Mouse (Mus musculus) stomach, embryonic 15.5 days (tissue): ENCODE measurements around the gene Myt1. TPM values are rescaled to one million over a fixed set of nuclear protein-coding genes. Genes with fewer than 3 reads are reported as not detected.

Source experiments
- ATAC-seq: fragments of 200-750 bp; cut with Nextera tagmentation; 2 replicates; pipeline ENCODE4 v1.8.0; 2017; ENCODE audit warnings: low read depth, moderate number of reproducible peaks, moderate TSS enrichment; ENCODE audit not compliant: insufficient read depth, low FRiP score
- H3K27ac ChIP-seq: fragments of 300-500 bp; sonication (generic); 2 replicates; pipeline ENCODE4 v1.5.1; 2015; ENCODE audit warnings: mild to moderate bottlenecking, inconsistent platforms
- H3K27me3 ChIP-seq: fragments of 300-500 bp; sonication (generic); replicated peaks from 2 replicates; pipeline ENCODE4 v1.6.1; 2015; ENCODE audit warnings: inconsistent platforms
- H3K36me3 ChIP-seq: fragments of 300-500 bp; sonication (generic); 2 replicates; pipeline ENCODE4 v1.6.1; 2015; ENCODE audit warnings: inconsistent platforms
- H3K4me1 ChIP-seq: fragments of 300-500 bp; sonication (generic); 2 replicates; pipeline ENCODE4 v1.6.1; 2015; ENCODE audit warnings: inconsistent platforms
- H3K4me2 ChIP-seq: fragments of 300-500 bp; sonication (generic); 2 replicates; pipeline ENCODE4 v1.6.1; 2015; ENCODE audit warnings: mild to moderate bottlenecking, inconsistent platforms
- H3K4me3 ChIP-seq: fragments of 300-500 bp; sonication (generic); replicated peaks from 2 replicates; pipeline ENCODE4 v1.5.1; 2015; ENCODE audit warnings: inconsistent platforms
- H3K9ac ChIP-seq: fragments of 300-500 bp; sonication (generic); 2 replicates; pipeline ENCODE4 v1.6.1; 2015; ENCODE audit warnings: inconsistent platforms
- H3K9me3 ChIP-seq: fragments of 300-500 bp; sonication (generic); 2 replicates; pipeline ENCODE4 v1.6.1; 2016; ENCODE audit warnings: inconsistent platforms
- WGBS: fragments of 180-500 bp; shearing (Covaris S2); methylation state at CpG from one replicate; pipeline ENCODE4 v1.1.7; 2015; 5-methylcytosine and 5-hydroxymethylcytosine counted together
- polyA plus RNA-seq: library from polyadenylated mRNA; unstranded; fragments of >200 nt; fragmentation: Nextera tagmentation; extraction: Ambion mirVana; gene quantifications from 2 replicates; pipeline ENCODE4 v1.2.1, GENCODE M21; 2015

Gene Myt1
- polyA plus RNA-seq, 1 experiment from 2014 or later, result 2.4 TPM

DNA sequence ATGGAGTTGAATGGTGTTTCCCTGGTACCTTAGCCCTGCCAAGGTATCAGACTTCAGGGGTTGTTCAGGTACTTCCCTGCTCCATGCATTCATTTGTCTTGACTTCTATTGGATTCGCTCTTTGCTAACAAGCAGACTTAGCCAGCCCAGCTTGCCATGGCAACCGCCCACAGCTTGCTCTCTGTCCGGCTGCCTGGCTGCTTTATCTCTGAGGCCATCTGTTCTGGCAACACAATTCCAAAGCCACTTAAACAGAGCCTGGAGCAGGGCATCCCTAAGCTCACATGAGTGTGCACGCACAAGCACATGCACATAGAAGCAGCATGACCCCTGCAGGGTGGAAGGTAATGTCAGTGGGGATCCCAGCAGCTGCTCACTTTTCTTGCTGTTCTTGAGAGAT is 4.1 kb upstream of the Myt1 start:
- Histone ChIP-seq H3K36me3 (no peaks in the 10 kb centered on the region), H3K9ac (no peak overlapping the region), H3K27me3 (no peaks in the 10 kb centered on the region), H3K4me1 (no peaks in the 10 kb centered on the region), H3K4me2 (no peak overlapping the region), H3K4me3 (no peak overlapping the region), H3K27ac (peak overlapping the region; percentile 0; the same call in 1 of the 2 replicates), H3K9me3 (no peaks in the 10 kb centered on the region)
- no peak for ATAC-seq
- 37% methylated on average over 4 of the region's 4 CpGs for WGBS

DNA sequence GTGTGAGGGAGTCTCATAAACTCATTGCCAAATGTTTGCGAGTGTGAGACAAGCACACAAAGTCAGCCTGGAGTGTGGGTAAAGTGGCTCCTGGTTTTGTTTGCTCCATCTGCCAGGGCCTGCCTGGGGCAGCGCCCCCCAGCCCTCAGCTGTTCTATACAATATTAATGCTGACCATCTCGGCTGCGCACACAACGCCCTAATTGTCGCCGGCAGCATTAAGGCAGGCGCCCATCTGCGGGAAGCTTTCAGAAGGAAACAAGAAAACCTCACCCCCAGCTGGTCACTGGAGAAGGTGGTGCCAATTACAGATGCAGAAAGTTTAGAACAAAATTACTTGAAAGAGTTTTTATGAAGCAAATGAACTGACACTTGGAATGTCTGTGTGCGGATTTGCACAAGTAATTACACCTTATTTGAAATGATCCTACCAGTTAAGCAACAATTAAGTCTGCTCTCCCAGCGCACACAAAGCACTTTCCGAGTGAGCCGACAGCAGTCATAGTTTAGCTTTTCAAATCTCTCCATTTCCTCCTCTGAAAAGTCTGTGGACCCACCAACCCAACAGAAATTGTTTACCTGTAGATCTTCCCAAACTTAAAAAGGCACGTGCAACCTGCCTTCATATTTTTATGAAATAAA is 875 bp downstream of the Myt1 start:
- ATAC-seq, result no peak
- Histone ChIP-seq H3K9me3 (no peaks in the 10 kb centered on the region), H3K9ac (no peak overlapping the region), H3K36me3 (no peaks in the 10 kb centered on the region), H3K27ac (no peak overlapping the region), H3K4me1 (no peaks in the 10 kb centered on the region), H3K27me3 (no peaks in the 10 kb centered on the region), H3K4me3 (no peak overlapping the region), H3K4me2 (no peak overlapping the region)
- 36% methylated on average over 14 of the region's 14 CpGs for WGBS

DNA sequence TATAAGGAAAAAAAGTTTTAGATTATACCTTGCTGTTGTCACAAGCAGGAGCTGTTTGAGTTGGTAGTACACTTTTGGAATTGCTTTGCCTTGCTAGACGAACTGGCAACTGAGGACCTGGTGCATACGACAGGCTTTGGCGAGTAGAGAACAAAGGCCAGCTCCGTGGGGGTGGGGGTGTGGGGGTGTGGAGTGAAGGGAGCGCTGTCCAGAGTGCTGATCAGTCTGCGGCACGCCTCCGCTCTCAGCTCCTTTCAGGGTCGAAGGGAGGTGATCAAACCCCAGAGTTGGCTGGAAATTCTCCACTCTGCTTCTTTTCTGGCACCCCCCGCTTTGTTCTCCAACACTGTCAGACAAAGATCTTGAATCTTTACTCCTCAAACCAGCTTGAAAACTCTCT is 1.5 kb downstream of the Myt1 start:
- no peak overlapping the region for H3K27ac ChIP-seq
- 2% methylated on average over 10 of the region's 10 CpGs for WGBS
- no peak overlapping the region for H3K4me2 ChIP-seq
- H3K4me1 ChIP-seq, result no peaks in the 10 kb centered on the region
- H3K4me3 ChIP-seq, result no peak overlapping the region
- H3K9me3 ChIP-seq, result no peaks in the 10 kb centered on the region
- H3K9ac ChIP-seq, result no peak overlapping the region
- H3K36me3 ChIP-seq, result no peaks in the 10 kb centered on the region
- ATAC-seq, result no peak
- no peaks in the 10 kb centered on the region for H3K27me3 ChIP-seq

DNA sequence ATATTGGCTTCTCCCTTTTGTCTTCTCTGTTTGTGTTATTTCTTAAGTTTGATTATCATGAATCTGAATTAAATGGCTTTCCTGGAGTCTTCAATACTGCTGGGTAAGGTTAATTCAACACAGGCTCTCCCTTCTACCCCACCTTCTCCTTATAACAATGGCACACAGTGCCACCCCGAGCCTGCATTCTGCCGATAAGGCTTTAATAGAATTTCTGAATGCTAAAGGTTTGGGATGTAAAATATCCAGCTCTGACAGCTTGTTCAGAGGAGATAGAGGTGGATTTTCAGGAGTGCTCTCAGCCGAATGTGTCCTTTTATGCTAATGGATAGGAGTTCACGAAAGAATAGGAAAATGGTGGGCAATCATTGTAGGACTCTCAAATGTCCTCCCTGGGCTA is 2.1 kb downstream of the Myt1 start:
- no peak overlapping the region for H3K9ac ChIP-seq

DNA sequence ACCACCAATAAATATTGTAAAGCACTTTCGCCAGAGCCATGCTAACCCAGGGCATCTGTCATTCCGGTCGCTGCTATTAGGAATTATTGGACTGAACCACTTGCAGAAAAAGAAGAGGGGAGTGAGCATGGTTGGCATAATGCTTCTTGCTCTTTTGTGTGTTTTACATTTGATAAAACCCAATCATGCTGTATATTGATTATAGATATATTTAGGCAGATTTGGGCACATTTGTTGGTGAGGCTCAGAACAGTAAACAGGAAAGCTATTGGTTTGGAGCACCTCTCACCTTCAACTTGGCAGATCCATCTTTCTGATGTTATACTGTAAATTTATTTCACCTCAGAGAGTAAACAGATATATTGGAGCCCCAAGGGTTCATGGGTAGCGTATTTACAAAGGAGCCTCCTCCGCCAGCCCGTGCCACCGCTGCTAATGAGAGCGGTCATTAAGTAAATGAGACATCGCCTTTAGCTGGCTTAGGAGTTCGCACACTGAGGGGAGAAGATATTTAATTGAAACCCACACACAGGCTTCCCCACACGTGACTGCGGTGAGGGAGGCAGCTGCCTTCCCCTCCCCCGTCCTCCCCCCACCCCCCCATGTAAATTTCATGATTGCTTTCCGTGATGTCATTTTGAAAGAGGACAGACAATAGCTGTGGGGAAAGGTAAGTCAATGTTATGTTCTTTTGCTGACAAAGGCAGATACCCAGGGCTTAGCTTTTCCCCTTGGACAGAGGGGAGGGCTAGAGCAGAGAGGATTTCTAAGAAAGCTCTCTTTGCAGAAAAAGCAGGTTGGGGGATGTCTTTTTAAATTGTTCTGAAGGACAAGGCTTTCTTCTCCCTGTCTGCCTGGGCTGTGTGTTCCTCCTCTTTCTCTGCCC is 3.8 kb downstream of the Myt1 start:
- Histone ChIP-seq H3K9me3 (no peaks in the 10 kb centered on the region), H3K4me2 (no peak overlapping the region), H3K4me3 (no peak overlapping the region), H3K27me3 (no peaks in the 10 kb centered on the region), H3K27ac (no peak overlapping the region), H3K4me1 (no peaks in the 10 kb centered on the region), H3K9ac (no peak overlapping the region), H3K36me3 (no peaks in the 10 kb centered on the region)
- ATAC-seq, result no peak
- 48% methylated on average over 14 of the region's 14 CpGs for WGBS

More for the DNA sequence above, 2.1 kb downstream of the Myt1 start:
- no peaks in the 10 kb centered on the region for H3K27me3 ChIP-seq
- H3K27ac ChIP-seq, result no peak overlapping the region
- no peaks in the 10 kb centered on the region for H3K9me3 ChIP-seq
- H3K4me1 ChIP-seq, result no peaks in the 10 kb centered on the region
- no peaks in the 10 kb centered on the region for H3K36me3 ChIP-seq
- H3K4me2 ChIP-seq, result no peak overlapping the region
- no peak for ATAC-seq
- H3K4me3 ChIP-seq, result no peak overlapping the region
- WGBS, result 79% methylated on average over 4 of the region's 4 CpGs

DNA sequence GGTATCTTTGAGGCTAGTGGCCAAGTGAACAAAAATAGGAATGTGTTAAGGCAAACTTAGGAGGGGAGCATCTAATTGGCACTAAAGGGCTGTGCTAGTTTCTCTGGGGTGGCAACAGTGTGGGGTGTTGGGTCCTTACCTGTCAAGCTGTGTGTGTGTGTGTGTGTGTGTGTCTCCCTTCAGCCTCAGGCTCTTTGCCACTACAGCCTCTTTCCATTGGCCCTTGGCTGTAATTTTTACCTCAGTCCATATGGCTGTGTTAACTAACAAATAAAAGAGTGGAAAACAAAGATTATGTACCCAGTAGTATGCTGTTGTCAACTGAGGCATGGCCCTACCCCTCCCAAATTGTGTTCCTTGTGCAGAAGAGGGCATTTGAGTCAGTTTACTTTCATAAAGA is 5.3 kb downstream of the Myt1 start:
- H3K36me3 ChIP-seq, result no peaks in the 10 kb centered on the region
- no peak overlapping the region for H3K4me2 ChIP-seq
- H3K27ac ChIP-seq, result no peak overlapping the region
- no peaks in the 10 kb centered on the region for H3K27me3 ChIP-seq
- no peak for ATAC-seq
- no peaks in the 10 kb centered on the region for H3K9me3 ChIP-seq
- H3K4me3 ChIP-seq, result no peak overlapping the region
- H3K9ac ChIP-seq, result no peak overlapping the region
- no peaks in the 10 kb centered on the region for H3K4me1 ChIP-seq

DNA sequence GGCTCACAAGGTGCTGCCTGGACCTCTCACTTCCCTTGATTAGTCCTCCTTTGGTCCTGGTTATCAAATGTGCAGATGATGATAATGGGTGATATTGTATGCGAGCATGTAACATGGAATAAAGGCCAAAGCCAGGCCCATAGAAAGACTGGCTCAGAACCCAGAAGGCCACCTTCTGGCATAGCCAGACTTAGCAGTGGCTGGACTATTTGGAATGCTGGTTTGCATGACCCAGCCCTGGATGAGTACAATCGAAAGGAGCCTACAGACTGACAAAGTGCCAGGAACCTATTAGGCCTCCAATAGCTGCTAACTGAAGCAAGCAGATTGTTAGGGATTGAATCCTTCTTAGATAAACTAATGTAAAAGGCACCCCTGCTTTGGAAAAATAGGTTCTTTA is 6.3 kb downstream of the Myt1 start:
- Histone ChIP-seq H3K4me3 (no peak overlapping the region), H3K27ac (no peak overlapping the region), H3K4me1 (no peaks in the 10 kb centered on the region), H3K36me3 (no peaks in the 10 kb centered on the region), H3K4me2 (no peak overlapping the region), H3K27me3 (no peaks in the 10 kb centered on the region), H3K9ac (no peak overlapping the region), H3K9me3 (no peaks in the 10 kb centered on the region)
- WGBS, result 88% methylated on average over 2 of the region's 2 CpGs
- ATAC-seq, result no peak

DNA sequence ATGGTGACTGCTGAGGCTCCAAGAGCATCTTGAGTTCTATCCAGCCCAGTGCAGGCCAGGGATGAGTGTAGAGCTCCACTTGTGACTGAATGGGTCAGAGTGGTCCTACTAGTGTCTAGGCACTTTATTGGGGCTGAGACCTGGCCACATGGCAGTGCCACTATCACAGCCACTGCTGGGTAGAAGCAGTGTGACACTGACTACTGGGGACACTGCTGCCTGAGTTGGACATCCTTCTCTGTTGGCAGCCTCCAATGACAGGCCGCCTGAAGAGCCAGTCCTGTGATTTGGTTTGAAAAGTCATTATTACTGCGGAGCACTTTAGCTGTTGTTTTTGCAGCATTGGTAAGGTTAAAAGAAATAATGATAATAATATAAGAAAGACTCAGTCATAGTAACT is 10.1 kb downstream of the Myt1 start:
- Histone ChIP-seq H3K4me3 (no peak overlapping the region), H3K4me2 (no peak overlapping the region), H3K9ac (no peak overlapping the region), H3K4me1 (no peaks in the 10 kb centered on the region), H3K27ac (no peak overlapping the region), H3K27me3 (no peaks in the 10 kb centered on the region), H3K36me3 (no peaks in the 10 kb centered on the region), H3K9me3 (no peaks in the 10 kb centered on the region)
- ATAC-seq, result no peak
- WGBS, result 67% methylated on average over 2 of the region's 2 CpGs

DNA sequence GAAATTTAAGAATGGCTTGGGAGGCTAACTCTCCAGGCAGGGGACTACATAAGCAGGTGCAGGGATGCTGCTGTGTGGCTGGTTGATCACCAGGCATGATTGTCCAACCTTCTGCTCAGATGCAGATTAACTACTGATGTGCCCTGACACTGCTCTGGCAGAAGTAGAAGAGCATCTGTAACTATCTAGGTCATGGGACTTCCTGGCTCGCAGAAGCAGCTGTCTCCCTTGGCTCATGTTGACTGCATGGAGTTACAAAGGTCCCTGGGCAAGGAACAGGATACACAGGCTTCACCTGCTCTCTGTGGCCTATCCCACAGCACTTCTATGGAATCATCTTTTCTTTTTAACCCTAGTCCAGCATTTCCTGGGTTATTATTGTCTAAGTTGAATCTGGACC is 12.7 kb downstream of the Myt1 start:
- Histone ChIP-seq H3K9ac (no peak overlapping the region), H3K9me3 (no peaks in the 10 kb centered on the region), H3K4me1 (no peaks in the 10 kb centered on the region), H3K4me3 (no peak overlapping the region), H3K27ac (no peak overlapping the region), H3K27me3 (no peaks in the 10 kb centered on the region), H3K36me3 (no peaks in the 10 kb centered on the region), H3K4me2 (no peak overlapping the region)
- no peak for ATAC-seq
- WGBS, result 71% methylated on average over 1 of the region's 1 CpGs

DNA sequence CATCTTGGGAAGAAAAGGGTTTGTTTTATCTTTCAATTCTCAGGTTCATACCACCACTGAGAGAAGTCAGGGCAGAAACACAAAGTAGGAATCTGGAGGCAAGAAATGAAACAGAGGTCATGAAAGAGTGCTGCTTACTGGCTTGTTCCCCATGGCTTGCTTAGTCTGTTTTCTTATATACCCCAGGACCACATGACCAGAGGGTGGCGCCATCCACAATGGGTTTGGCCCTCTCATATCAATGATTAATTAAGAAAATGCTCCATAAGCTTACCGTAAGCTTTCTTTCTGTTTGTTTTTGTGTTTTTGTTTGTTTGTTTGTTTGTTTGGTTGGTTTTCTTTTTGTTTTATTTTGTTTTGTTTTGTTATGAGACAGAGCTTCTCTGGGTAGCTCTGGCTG is 14.6 kb downstream of the Myt1 start:
- Histone ChIP-seq H3K27me3 (no peaks in the 10 kb centered on the region), H3K36me3 (no peaks in the 10 kb centered on the region), H3K4me3 (no peak overlapping the region), H3K9me3 (no peaks in the 10 kb centered on the region), H3K27ac (no peak overlapping the region), H3K4me2 (no peak overlapping the region), H3K9ac (no peak overlapping the region), H3K4me1 (no peaks in the 10 kb centered on the region)
- ATAC-seq, result no peak
- WGBS, result 46% methylated on average over 2 of the region's 2 CpGs

DNA sequence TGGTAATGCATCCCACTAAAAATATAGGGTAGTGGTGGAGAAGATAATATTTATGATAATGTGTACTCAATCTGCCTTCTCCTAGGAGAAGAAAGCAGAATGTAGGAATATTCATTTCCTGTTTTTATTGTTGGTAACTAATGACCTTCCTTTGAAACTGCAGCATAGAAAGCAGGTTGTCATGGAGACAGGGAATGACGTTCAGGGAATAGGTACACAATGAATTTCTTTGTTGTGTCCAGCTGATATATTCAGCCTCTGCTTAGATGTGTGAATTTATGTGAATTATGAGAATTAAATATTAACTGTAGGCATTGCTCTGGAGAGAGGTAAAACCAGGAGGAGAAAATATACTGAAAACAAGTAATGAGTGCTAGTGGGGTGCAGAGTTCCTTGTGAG is 18.3 kb downstream of the Myt1 start:
- Histone ChIP-seq H3K27me3 (no peaks in the 10 kb centered on the region), H3K4me2 (no peak overlapping the region), H3K9me3 (no peaks in the 10 kb centered on the region), H3K36me3 (no peaks in the 10 kb centered on the region), H3K4me3 (no peak overlapping the region), H3K4me1 (no peaks in the 10 kb centered on the region), H3K9ac (no peak overlapping the region), H3K27ac (no peak overlapping the region)
- ATAC-seq, result no peak
- WGBS, result 37% methylated on average over 1 of the region's 1 CpGs

DNA sequence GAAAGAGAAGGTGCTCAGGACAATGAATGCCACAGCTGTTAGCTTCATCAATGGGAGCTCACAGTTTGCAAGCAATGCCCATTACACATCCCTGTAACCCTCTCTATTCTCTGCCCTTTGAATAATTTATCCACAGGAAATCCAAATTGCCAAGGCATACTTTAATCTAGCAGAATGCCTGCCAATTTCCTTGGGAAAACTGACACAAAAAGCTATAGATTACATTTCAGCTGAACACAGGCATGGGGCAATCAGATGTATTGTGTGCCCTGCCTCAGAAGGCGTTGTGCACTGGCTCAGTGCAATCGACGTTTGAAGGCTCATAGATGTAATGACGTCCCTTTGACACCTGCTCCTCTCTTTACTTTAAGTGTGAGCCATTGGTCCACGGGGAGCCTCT is 24.7 kb downstream of the Myt1 start:
- H3K9me3 ChIP-seq, result no peaks in the 10 kb centered on the region
- H3K4me3 ChIP-seq, result no peak overlapping the region
- H3K4me1 ChIP-seq, result no peaks in the 10 kb centered on the region
- no peaks in the 10 kb centered on the region for H3K27me3 ChIP-seq
- ATAC-seq, result no peak
- no peak overlapping the region for H3K4me2 ChIP-seq
- WGBS, result 69% methylated on average over 5 of the region's 5 CpGs
- no peaks in the 10 kb centered on the region for H3K36me3 ChIP-seq
- H3K9ac ChIP-seq, result no peak overlapping the region
- no peak overlapping the region for H3K27ac ChIP-seq
